Mouse (Mus musculus): Measurements from ENCODE around the gene Golph3.

DNA sequence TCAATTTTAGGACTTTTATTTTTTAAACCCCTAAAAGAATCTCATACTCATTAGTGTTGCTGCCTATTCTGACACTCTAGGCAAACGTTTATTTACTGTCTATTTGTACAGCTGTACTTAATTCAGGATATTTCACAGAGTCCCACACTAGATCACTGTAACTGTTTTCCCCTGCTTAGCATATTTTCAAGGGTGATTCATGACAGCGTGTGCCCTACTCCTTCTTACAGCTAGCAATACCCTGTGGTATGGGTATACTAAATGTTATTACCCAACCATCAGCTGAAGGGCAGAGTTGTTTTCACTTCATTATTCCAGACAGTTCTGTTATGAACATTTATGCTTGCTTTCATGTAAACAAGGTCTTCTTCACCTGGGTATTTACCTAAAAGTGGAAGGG is 5.3 kb upstream of the Golph3 start:
- TF ChIP-seq CTCF (IDR thresholded peaks at IDR 0.05; ENCODE audit: low read depth) = no peak
- TF ChIP-seq EP300 (IDR thresholded peaks at IDR 0.05; ENCODE audit: low read depth) = no peak

Measured in heart, postnatal 0 days (tissue).